Mouse (Mus musculus) limb, embryonic 15.5 days (tissue): ENCODE data around the gene Lcmt1. TPM values are rescaled to one million over a fixed set of nuclear protein-coding genes. Genes with fewer than 3 reads are reported as not detected.

Source experiments
- ATAC-seq: fragments of 200-750 bp; cut with Nextera tagmentation; 2 replicates; pipeline ENCODE4 v1.8.0; 2017; ENCODE audit warnings: low read depth, moderate TSS enrichment; ENCODE audit not compliant: insufficient number of reproducible peaks, low FRiP score, low TSS enrichment
- H3K27ac ChIP-seq: fragments of 300-500 bp; sonication (generic); 2 replicates; pipeline ENCODE4 v1.5.1; 2015; ENCODE audit warnings: moderate library complexity, mild to moderate bottlenecking, inconsistent platforms
- H3K27me3 ChIP-seq: fragments of 300-500 bp; sonication (generic); 2 replicates; pipeline ENCODE4 v1.6.1; 2015; ENCODE audit warnings: inconsistent platforms
- H3K36me3 ChIP-seq: fragments of 300-500 bp; sonication (generic); 2 replicates; pipeline ENCODE4 v1.6.1; 2015; ENCODE audit warnings: inconsistent platforms
- H3K4me1 ChIP-seq: fragments of 300-500 bp; sonication (generic); 2 replicates; pipeline ENCODE4 v1.6.1; 2015; ENCODE audit warnings: inconsistent platforms
- H3K4me2 ChIP-seq: fragments of 300-500 bp; sonication (generic); 2 replicates; pipeline ENCODE4 v1.6.1; 2015; ENCODE audit warnings: mild to moderate bottlenecking, inconsistent platforms
- H3K4me3 ChIP-seq: fragments of 300-500 bp; sonication (generic); 2 replicates; pipeline ENCODE4 v1.5.1; 2015; ENCODE audit warnings: mild to moderate bottlenecking, inconsistent platforms
- H3K9ac ChIP-seq: fragments of 300-500 bp; sonication (generic); 2 replicates; pipeline ENCODE4 v1.6.1; 2015; ENCODE audit warnings: inconsistent platforms
- H3K9me3 ChIP-seq: fragments of 300-500 bp; sonication (generic); 2 replicates; pipeline ENCODE4 v1.6.1; 2016; ENCODE audit warnings: inconsistent platforms
- WGBS: fragments of 180-500 bp; shearing (Covaris S2); methylation state at CpG from one replicate; pipeline ENCODE4 v1.1.7; 2015; 5-methylcytosine and 5-hydroxymethylcytosine counted together
- polyA plus RNA-seq: library from polyadenylated mRNA; unstranded; fragments of >200 nt; fragmentation: Nextera tagmentation; extraction: Ambion mirVana; gene quantifications from 2 replicates; pipeline ENCODE4 v1.2.1, GENCODE M21; 2015

Gene Lcmt1
- polyA plus RNA-seq, 1 experiment from 2014 or later = 42.8 TPM

DNA sequence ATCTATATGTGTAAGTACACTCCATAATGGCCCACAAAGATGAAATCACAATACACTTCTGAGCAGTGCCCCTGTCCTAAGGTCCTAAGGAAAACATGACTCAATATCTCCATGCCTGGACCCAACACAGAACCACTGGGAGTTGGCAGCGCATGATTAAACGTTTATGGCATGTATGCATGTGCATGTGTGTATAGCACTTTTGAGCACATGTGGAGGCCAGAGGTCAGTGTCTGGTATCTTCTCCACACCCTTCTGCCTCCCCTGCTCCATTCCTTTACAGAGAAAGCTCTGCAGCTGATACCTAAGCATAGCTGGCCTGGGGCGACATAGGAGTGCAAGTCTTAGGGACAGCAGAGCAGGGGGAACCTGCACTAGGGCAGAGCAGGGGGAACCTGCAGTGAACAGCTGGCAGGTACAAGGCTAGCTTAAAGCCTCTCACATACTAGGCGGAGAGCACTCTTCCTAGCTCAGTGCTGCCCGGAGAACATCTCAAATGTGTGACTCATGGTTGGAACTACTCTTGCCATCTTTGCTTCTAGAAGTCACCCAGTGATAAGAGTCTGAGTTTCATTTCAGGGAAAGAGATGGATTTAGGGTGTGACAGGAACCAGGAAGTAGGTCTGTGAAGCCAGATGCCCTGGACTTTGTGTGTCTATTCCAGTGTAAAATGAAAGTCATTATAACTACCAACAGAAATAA, 25.4 kb upstream of the Lcmt1 start:
- 83% methylated on average over 5 of the region's 5 CpGs for WGBS
- Histone ChIP-seq H3K27me3 (no peaks in the 10 kb centered on the region), H3K36me3 (no peaks in the 10 kb centered on the region), H3K9me3 (no peaks in the 10 kb centered on the region), H3K4me3 (no peak overlapping the region), H3K4me2 (no peak overlapping the region), H3K27ac (no peak overlapping the region), H3K9ac (no peak overlapping the region), H3K4me1 (peaks cover 19% of the 10 kb centered on the region; the same call in 1 of the 2 replicates)
- no peak for ATAC-seq

DNA sequence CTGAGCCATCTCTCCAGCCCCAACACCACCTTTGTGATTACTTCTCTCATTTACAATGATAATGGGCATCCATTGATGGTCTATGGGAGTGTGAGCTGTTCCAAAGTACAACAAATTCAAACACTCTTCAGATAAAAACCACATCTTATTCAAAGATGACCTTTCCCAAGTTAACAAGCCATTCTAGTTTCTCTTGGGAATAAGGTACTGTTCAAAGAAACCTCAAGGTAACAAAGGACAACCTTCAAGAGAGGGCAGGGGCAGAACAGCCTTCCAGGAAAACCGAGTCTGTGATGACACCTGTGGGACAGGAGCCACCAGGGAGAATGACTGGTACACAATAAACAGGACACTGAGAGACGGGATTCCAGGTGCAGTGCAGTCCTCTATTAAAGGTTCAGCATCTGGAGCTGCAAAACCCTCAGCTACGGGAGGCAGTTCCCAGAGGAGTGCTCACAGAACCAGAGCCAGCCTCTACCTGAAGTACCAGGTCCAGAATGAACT, 24.5 kb upstream of the Lcmt1 start:
- H3K4me2 ChIP-seq = no peak overlapping the region
- peaks cover 19% of the 10 kb centered on the region; the same call in 1 of the 2 replicates for H3K4me1 ChIP-seq
- ATAC-seq = no peak
- no peak overlapping the region for H3K9ac ChIP-seq
- no peaks in the 10 kb centered on the region for H3K27me3 ChIP-seq
- H3K36me3 ChIP-seq = no peaks in the 10 kb centered on the region
- H3K27ac ChIP-seq = no peak overlapping the region
- H3K9me3 ChIP-seq = no peaks in the 10 kb centered on the region
- 40% methylated on average over 3 of the region's 3 CpGs for WGBS
- H3K4me3 ChIP-seq = no peak overlapping the region

DNA sequence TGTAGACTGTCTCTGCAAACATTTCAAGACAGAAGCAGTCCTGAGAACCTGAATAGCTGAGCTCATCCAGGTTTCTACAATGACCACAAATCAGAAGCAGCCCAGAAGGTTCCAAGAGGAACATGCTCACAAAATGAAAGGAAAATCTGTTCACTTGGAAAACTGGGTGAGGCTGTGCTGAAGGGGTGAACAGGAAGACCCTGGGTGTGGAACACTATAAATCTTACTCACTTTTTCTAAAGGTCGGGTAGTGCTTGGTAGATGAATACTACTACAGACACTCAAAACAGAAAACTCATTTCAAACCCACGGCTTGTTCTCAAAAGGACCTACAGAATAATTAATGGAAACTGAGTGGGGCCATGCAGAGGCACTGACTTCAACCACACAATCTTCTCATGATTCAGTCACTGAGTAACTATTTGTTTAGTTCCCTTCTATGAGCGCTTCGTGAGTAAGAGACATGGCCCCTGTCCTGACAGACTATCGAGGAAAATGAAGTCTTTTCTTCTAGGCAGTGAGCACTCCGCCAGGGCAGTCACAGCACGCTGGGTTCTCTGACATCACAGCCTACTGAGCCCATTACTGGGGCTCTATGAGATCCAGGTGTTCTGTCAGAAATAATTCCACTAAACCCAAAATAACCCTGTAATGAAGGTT, 22.8 kb upstream of the Lcmt1 start:
- ATAC-seq = no peak
- H3K27me3 ChIP-seq = no peaks in the 10 kb centered on the region
- no peaks in the 10 kb centered on the region for H3K36me3 ChIP-seq
- no peak overlapping the region for H3K9ac ChIP-seq
- WGBS = 72% methylated on average over 7 of the region's 7 CpGs
- H3K27ac ChIP-seq = peak overlapping the region; percentile 27
- H3K4me1 ChIP-seq = peaks cover 13% of the 10 kb centered on the region; the same call in 1 of the 2 replicates
- H3K9me3 ChIP-seq = no peaks in the 10 kb centered on the region
- H3K4me3 ChIP-seq = no peak overlapping the region
- no peak overlapping the region for H3K4me2 ChIP-seq

- Histone ChIP-seq H3K4me3 (no peak overlapping the region), H3K4me2 (no peak overlapping the region), H3K9me3 (no peaks in the 10 kb centered on the region), H3K4me1 (peaks cover 10% of the 10 kb centered on the region), H3K36me3 (no peaks in the 10 kb centered on the region), H3K27ac (no peak overlapping the region), H3K27me3 (no peaks in the 10 kb centered on the region), H3K9ac (no peak overlapping the region)
- WGBS = 80% methylated on average over 11 of the region's 11 CpGs
- ATAC-seq = no peak
Observed at GRCm38 (mm10) chr7:123349813-123350212, 19.8 kb upstream of the Lcmt1 start.

DNA sequence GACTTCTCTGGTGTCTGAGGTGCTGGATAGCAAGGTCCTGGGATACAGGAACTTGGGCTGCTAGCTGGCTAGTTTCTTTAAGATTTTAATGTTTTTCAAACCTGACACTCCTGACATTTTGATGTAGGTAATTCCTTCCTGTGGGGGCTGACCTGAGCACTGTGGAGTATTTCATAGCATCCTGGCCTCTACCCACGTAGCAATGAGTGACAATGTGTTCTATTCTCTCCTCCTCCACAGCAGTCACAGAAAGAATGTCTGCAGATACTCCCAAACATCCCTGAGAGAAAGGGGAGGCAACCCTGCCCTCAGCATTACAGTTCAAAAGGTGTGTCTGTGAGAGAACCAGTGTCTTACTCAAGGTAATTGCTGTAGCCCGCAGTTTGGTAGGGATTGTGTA, 19.3 kb upstream of the Lcmt1 start:
- Histone ChIP-seq H3K36me3 (no peaks in the 10 kb centered on the region), H3K27me3 (no peaks in the 10 kb centered on the region), H3K9ac (no peak overlapping the region), H3K4me3 (no peak overlapping the region), H3K9me3 (no peaks in the 10 kb centered on the region), H3K4me2 (no peak overlapping the region), H3K27ac (no peak overlapping the region), H3K4me1 (peaks cover 9% of the 10 kb centered on the region)
- 71% methylated on average over 2 of the region's 2 CpGs for WGBS
- ATAC-seq = no peak

GRCm38 (mm10) chr7:123353081-123353480, 16.5 kb upstream of the Lcmt1 start:
- Histone ChIP-seq H3K27ac (no peak overlapping the region), H3K9me3 (no peaks in the 10 kb centered on the region), H3K9ac (no peak overlapping the region), H3K27me3 (no peaks in the 10 kb centered on the region), H3K36me3 (no peaks in the 10 kb centered on the region), H3K4me3 (no peak overlapping the region), H3K4me1 (peaks cover 4% of the 10 kb centered on the region; the same call in 1 of the 2 replicates), H3K4me2 (no peak overlapping the region)
- ATAC-seq = no peak
- 98% methylated on average over 4 of the region's 4 CpGs for whole genome bisulfite sequencing

DNA sequence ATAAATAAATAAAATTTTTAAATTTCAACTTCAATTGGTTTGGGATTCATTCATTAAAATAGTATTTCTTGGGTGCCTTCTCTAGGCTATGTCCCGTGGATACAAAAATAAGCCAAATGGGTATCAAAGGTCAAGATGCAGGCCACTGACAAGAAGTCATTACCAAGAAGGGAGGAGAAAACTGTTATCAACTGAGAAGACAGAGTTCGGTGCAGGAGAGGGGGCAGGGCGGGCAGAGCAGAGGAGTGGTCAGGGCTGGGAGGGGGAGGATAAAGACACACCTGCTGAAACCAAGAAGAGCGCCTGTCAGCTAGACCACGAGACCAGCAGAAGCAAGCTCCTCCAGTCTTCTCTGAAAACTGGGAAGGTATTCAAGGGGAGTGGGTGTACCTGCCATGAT, 15.7 kb upstream of the Lcmt1 start:
- Histone ChIP-seq H3K4me1 (peaks cover 4% of the 10 kb centered on the region; the same call in 1 of the 2 replicates), H3K27ac (no peak overlapping the region), H3K36me3 (no peaks in the 10 kb centered on the region), H3K4me3 (no peak overlapping the region), H3K4me2 (no peak overlapping the region), H3K9ac (no peak overlapping the region), H3K27me3 (no peaks in the 10 kb centered on the region), H3K9me3 (no peaks in the 10 kb centered on the region)
- WGBS = 88% methylated on average over 5 of the region's 5 CpGs
- no peak for ATAC-seq

DNA sequence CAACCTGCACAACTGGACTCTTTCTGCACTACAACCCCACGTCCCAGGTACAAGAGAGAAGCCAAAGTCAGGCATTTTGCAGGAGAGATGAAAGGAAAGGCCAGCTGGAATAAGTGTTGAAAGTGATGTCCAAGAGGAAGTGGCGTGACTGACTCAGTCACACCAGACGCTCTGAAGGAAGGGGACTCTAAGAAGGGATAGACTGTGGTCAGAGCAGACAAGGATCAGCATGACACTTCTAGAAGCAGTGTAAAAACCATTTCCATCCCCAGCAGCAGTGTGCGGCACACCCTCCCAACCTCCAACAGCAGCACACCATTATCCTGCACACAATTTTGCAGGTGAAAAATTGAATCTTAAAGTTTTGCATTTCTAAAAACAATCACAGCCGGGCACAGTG, 15.2 kb upstream of the Lcmt1 start:
- no peak overlapping the region for H3K4me3 ChIP-seq
- no peak overlapping the region for H3K27ac ChIP-seq
- H3K4me2 ChIP-seq = no peak overlapping the region
- no peaks in the 10 kb centered on the region for H3K9me3 ChIP-seq
- no peak overlapping the region for H3K9ac ChIP-seq
- no peak for ATAC-seq
- H3K27me3 ChIP-seq = no peaks in the 10 kb centered on the region
- H3K36me3 ChIP-seq = no peaks in the 10 kb centered on the region
- H3K4me1 ChIP-seq = peaks cover 4% of the 10 kb centered on the region; the same call in 1 of the 2 replicates
- WGBS = 77% methylated on average over 5 of the region's 5 CpGs

- Histone ChIP-seq H3K36me3 (no peaks in the 10 kb centered on the region), H3K4me2 (no peak overlapping the region), H3K9ac (no peak overlapping the region), H3K9me3 (no peaks in the 10 kb centered on the region), H3K4me3 (no peak overlapping the region), H3K4me1 (peaks cover 4% of the 10 kb centered on the region; the same call in 1 of the 2 replicates), H3K27ac (no peak overlapping the region), H3K27me3 (no peaks in the 10 kb centered on the region)
- 86% methylated on average over 2 of the region's 2 CpGs for WGBS
- no peak for ATAC-seq
Observed at GRCm38 (mm10) chr7:123354851-123355250, 14.7 kb upstream of the Lcmt1 start.

DNA sequence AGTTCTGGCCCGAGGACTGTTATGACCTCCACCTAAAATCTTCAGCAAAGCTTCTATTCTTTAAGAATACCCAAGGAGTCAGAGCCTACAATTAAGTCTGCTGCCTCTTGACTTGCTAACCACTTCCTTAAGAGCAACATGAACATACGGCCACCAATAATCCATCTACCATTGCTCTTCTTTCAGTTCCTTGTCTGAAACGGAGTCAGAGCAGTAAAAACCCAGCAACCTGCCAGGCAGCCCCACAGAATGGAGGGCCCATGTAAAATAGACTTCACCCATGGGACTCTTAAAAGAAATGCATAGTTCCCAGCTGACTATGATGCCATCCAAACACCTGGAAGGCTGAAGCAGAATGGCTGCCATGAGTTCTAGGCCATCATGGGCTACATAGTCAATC, 13.4 kb upstream of the Lcmt1 start:
- 72% methylated on average over 3 of the region's 3 CpGs for WGBS
- Histone ChIP-seq H3K27ac (no peak overlapping the region), H3K9ac (no peak overlapping the region), H3K9me3 (no peaks in the 10 kb centered on the region), H3K4me2 (no peak overlapping the region), H3K36me3 (no peaks in the 10 kb centered on the region), H3K4me3 (no peak overlapping the region), H3K4me1 (peaks cover 4% of the 10 kb centered on the region; the same call in 1 of the 2 replicates), H3K27me3 (no peaks in the 10 kb centered on the region)
- ATAC-seq = no peak

- Histone ChIP-seq H3K9ac (no peak overlapping the region), H3K4me1 (peaks cover 14% of the 10 kb centered on the region), H3K4me2 (no peak overlapping the region), H3K27ac (no peak overlapping the region), H3K36me3 (no peaks in the 10 kb centered on the region), H3K4me3 (no peak overlapping the region), H3K27me3 (no peaks in the 10 kb centered on the region), H3K9me3 (no peaks in the 10 kb centered on the region)
- 91% methylated on average over 7 of the region's 7 CpGs for WGBS
- ATAC-seq = no peak
Observed at GRCm38 (mm10) chr7:123359101-123359500, 10.5 kb upstream of the Lcmt1 start.

DNA sequence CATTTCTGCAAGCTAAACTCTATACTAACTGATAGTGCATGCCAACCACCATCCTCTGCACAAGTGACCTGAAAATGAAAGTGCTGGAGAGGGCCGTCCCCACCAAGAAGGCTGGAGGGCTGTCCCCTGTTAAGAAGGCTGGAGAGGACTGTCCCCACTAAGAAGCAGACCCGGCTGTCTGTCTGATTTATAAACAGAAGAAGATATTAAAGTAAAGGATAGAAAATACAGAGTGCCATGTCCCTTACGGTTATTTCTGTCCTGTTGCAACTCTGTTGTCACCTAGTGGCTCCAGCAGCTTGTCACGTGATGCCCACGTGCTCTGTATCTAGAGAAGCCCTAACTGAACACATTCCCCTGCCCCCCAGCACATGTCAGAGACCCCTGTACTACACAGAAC, 9.4 kb upstream of the Lcmt1 start:
- 76% methylated on average over 5 of the region's 5 CpGs for WGBS

More for the DNA sequence above, 9.4 kb upstream of the Lcmt1 start:
- Histone ChIP-seq H3K9ac (no peak overlapping the region), H3K27me3 (no peaks in the 10 kb centered on the region), H3K27ac (no peak overlapping the region), H3K4me3 (no peak overlapping the region), H3K4me1 (peaks cover 18% of the 10 kb centered on the region), H3K4me2 (no peak overlapping the region), H3K36me3 (no peaks in the 10 kb centered on the region), H3K9me3 (no peaks in the 10 kb centered on the region)
- no peak for ATAC-seq
